Mouse (Mus musculus): ENCODE results near the gene Brd4.

Gene Brd4

GRCm38 (mm10) chr17:32284262-32285137 is at the start of gene Brd4:
Gene Brd4 (minus strand): TSS chr17:32284722.
- peak; percentile 92 for DNase-seq

- no peak for DNase-seq
Observed at GRCm38 (mm10) chr17:32333675-32334303, 49.3 kb upstream of the Brd4 start.

- no peak for DNase-seq
Observed at GRCm38 (mm10) chr17:32327501-32327900, 43.0 kb upstream of the Brd4 start.

GRCm38 (mm10) chr17:32322809-32323208 is 38.3 kb upstream of the Brd4 start:
- no peak for DNase-seq

GRCm38 (mm10) chr17:32321836-32322235 is 37.3 kb upstream of the Brd4 start:
- no peak for DNase-seq

- DNase-seq, result no peak
Observed at GRCm38 (mm10) chr17:32321390-32321734, 36.8 kb upstream of the Brd4 start.

GRCm38 (mm10) chr17:32320597-32321389 is 36.3 kb upstream of the Brd4 start, which contains the start of gene Akap8:
Gene Akap8 (minus strand): TSS chr17:32321238.
- DNase-seq, result peak; percentile 100

GRCm38 (mm10) chr17:32319950-32320349 is 35.4 kb upstream of the Brd4 start:
- DNase-seq, result no peak

GRCm38 (mm10) chr17:32317708-32318107 is 33.2 kb upstream of the Brd4 start:
- no peak for DNase-seq

GRCm38 (mm10) chr17:32317032-32317431 is 32.5 kb upstream of the Brd4 start:
- no peak for DNase-seq

GRCm38 (mm10) chr17:32315560-32315959 is 31.0 kb upstream of the Brd4 start:
- no peak for DNase-seq

- DNase-seq, result no peak
Observed at GRCm38 (mm10) chr17:32313892-32314291, 29.4 kb upstream of the Brd4 start.

- DNase-seq, result no peak
Observed at GRCm38 (mm10) chr17:32312801-32313200, 28.3 kb upstream of the Brd4 start.

GRCm38 (mm10) chr17:32307963-32308362 is 23.4 kb upstream of the Brd4 start:
- no peak for DNase-seq

- no peak for DNase-seq
Observed at GRCm38 (mm10) chr17:32298125-32298524, 13.6 kb upstream of the Brd4 start.

GRCm38 (mm10) chr17:32295901-32296300 is 11.4 kb upstream of the Brd4 start:
- no peak for DNase-seq

GRCm38 (mm10) chr17:32295160-32295559 is 10.6 kb upstream of the Brd4 start:
- no peak for DNase-seq

GRCm38 (mm10) chr17:32285138-32285670 is 682 bp upstream of the Brd4 start:
- no peak for DNase-seq

GRCm38 (mm10) chr17:32283771-32284221 is 726 bp downstream of the Brd4 start:
- DNase-seq, result peak; percentile 37

GRCm38 (mm10) chr17:32283341-32283740 is 1.2 kb downstream of the Brd4 start:
- no peak for DNase-seq

GRCm38 (mm10) chr17:32281611-32282310 is 2.8 kb downstream of the Brd4 start:
- DNase-seq, result no peak

GRCm38 (mm10) chr17:32281126-32281525 is 3.4 kb downstream of the Brd4 start:
- DNase-seq, result no peak

All from layer of hippocampus, adult 9-11 months (tissue).